Mouse (Mus musculus) heart, postnatal 0 days (tissue): Measurements from ENCODE around the gene Tfdp1.

Source experiments
- CTCF ChIP-seq: IDR thresholded peaks from 2 replicates; pipeline ENCODE4 v1.5.1; 2016; ENCODE audit warnings: antibody characterized with exemption, control low read depth, low read depth
- EP300 ChIP-seq: IDR thresholded peaks from 2 replicates; pipeline ENCODE4 v1.6.1; 2016; ENCODE audit warnings: antibody characterized with exemption, low read depth

- TF ChIP-seq CTCF (no peak), EP300 (no peak)
Observed at GRCm38 (mm10) chr8:13342340-13342739, 3.8 kb downstream of the Tfdp1 start.
